ENCODE assay signal across 14 mouse cellular contexts in the genomic region with DNA sequence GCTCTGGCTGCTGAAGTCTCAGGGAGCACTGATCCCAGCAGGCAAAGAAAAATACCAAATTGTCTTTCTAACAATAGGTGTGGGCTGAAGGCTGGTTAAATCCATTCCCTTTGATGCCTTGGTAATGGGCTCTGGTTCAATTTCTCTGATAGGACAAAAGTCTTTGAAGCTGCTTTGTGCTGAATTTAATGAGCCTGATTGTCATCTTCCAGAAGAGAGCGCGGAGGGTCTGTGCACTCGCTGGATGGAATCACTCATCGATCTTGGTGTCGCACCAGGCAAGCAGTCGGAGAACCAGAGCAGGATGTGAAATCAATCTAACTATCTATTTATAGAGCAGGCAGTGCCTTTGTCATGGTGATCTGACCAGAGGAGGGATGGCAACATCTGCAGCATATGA.
A peak's percentile ranks its signal among the peaks of the same experiment; 100 is the strongest.
DNase-seq lines count a peak whose midpoint lies in the region; ATAC-seq and TF ChIP-seq lines count a peak whose summit lies in the region.
"Had no signal": no experiment of that assay in that cellular context is flagged by ENCODE, and none has a peak within 500 bp of the region (broad histone marks: within the 10 kb centered on the region; RNA-seq: fewer than 3 reads in every experiment).

No protein-coding gene starts in this region.

- no peaks in the 10 kb centered on the region for H3K9me3 ChIP-seq in hindbrain, embryonic 10.5 days
- no peaks in the 10 kb centered on the region for H3K9me3 ChIP-seq in midbrain, embryonic 13.5 days

- H3K4me2 ChIP-seq in midbrain, embryonic 13.5 days (replicated peaks): 0 out of 2 replicates have a peak overlapping the region, but pooled peaks have one; percentile 24
- H3K4me2 ChIP-seq: liver, embryonic 11.5 days had no signal

- WGBS in hindbrain, embryonic 10.5 days: 16% methylated on average over 6 of the region's 6 CpGs
- 3% methylated on average over 6 of the region's 6 CpGs for WGBS in midbrain, embryonic 13.5 days

- H3K27ac ChIP-seq in gastrocnemius, adult 2 months: peak overlapping the region; percentile 28; the same call in 1 of the 2 replicates
- no peak overlapping the region for H3K27ac ChIP-seq in hindbrain, embryonic 10.5 days
- 0 out of 2 replicates have a peak overlapping the region, but pooled peaks have one; percentile 17 for H3K27ac ChIP-seq in midbrain, embryonic 13.5 days

- no peak overlapping the region for H3K4me3 ChIP-seq in gastrocnemius, adult 2 months
- no peak overlapping the region for H3K4me3 ChIP-seq in hindbrain, embryonic 10.5 days
- no peak overlapping the region for H3K4me3 ChIP-seq in midbrain, embryonic 13.5 days (replicated peaks)

- intact Hi-C loops in gastrocnemius, adult 2 months (cut with DNase I): no loop called here

- peak; percentile 23 for DNase-seq in gastrocnemius, adult 2 months
- no peak for DNase-seq in gastrocnemius, postnatal 4 days (ENCODE audit: low spot score in 2 of 2)
- DNase-seq in embryo, embryonic 10.5 days (ENCODE audit: low spot score): peak; percentile 38
- DNase-seq in hindbrain, embryonic 10.5 days (ENCODE audit: low spot score): peak; percentile 31
- no peak for DNase-seq in spleen, adult 12 weeks (ENCODE audit: low spot score)
- DNase-seq in cerebellum, postnatal 10 days: no peak
- no peak for DNase-seq in left cerebral cortex, adult 18-20 months (ENCODE audit: low spot score in 2 of 2)
- DNase-seq: adrenal gland, adult 2 months; cerebellum, adult 18-20 months; gastrocnemius, postnatal 36 days; heart, postnatal 36 days; kidney, postnatal 14 days had no signal

- H3K36me3 ChIP-seq in hindbrain, embryonic 10.5 days: no peaks in the 10 kb centered on the region
- no peaks in the 10 kb centered on the region for H3K36me3 ChIP-seq in midbrain, embryonic 13.5 days

- H3K27me3 ChIP-seq in hindbrain, embryonic 10.5 days (ENCODE audit: insufficient read depth, poor library complexity, severe bottlenecking): no peaks in the 10 kb centered on the region
- H3K27me3 ChIP-seq in midbrain, embryonic 13.5 days: no peaks in the 10 kb centered on the region

- no peak for TF ChIP-seq CTCF in gastrocnemius, adult 2 months (IDR thresholded peaks at IDR 0.05)

- peaks cover 10% of the 10 kb centered on the region for H3K4me1 ChIP-seq in hindbrain, embryonic 10.5 days (replicated peaks)
- peaks cover 8% of the 10 kb centered on the region for H3K4me1 ChIP-seq in midbrain, embryonic 13.5 days (replicated peaks)

- ATAC-seq in midbrain, embryonic 13.5 days: peak; percentile 84

- H3K9ac ChIP-seq in midbrain, embryonic 13.5 days (replicated peaks): no peak overlapping the region

Comparison
In these comparisons a context has a peak if more than half of its experiments do, and no peak if none do; other contexts are left out.
1. DNase-seq: peak in gastrocnemius, adult 2 months (single experiment), embryo, embryonic 10.5 days (single experiment) and hindbrain, embryonic 10.5 days (single experiment); none in gastrocnemius, postnatal 4 days (0 of 2), spleen, adult 12 weeks (single experiment), cerebellum, postnatal 10 days (0 of 2) and left cerebral cortex, adult 18-20 months (0 of 2).